Mouse (Mus musculus) spleen, postnatal 0 days (tissue): ENCODE measurements around the gene Nkap. TPM values are rescaled to one million over a fixed set of nuclear protein-coding genes. Genes with fewer than 3 reads are reported as not detected.

Source experiments
- polyA plus RNA-seq: library from polyadenylated mRNA; unstranded; fragments of >200 nt; fragmentation: Nextera tagmentation; extraction: Ambion mirVana; gene quantifications from 2 replicates; pipeline ENCODE4 v1.2.1, GENCODE M21; 2015

Gene Nkap
- 10.0 and 12.0 TPM in 2 replicates for polyA plus RNA-seq

GRCm38 (mm10) chrX:37126671-37127358 lies at the start of gene Nkap:
Gene Nkap, plus strand, starts transcription at chrX:37126795.

GRCm38 (mm10) chrX:37084927-37085660 lies 41.5 kb upstream of the Nkap start, which contains the start of gene Rpl39:
Gene Rpl39, minus strand, starts transcription at chrX:37085402.

GRCm38 (mm10) chrX:37110193-37110880 lies 16.3 kb upstream of the Nkap start, which contains the start of gene Upf3b:
Gene Upf3b, minus strand, starts transcription at chrX:37110322.

GRCm38 (mm10) chrX:37168742-37169141 lies 42.1 kb downstream of the Nkap start, which contains the start of gene Akap14:
Gene Akap14, minus strand, starts transcription at chrX:37168842.

GRCm38 (mm10) chrX:37191105-37191743 lies 64.6 kb downstream of the Nkap start, which contains the start of the genes Ndufa1 and Rnf113a1:
Gene Ndufa1, minus strand, starts transcription at chrX:37191163.
Gene Rnf113a1, plus strand, starts transcription at chrX:37191245.

Other genes starting within 250 kb of the Nkap start
- 1.5 and 1.8 TPM in 2 replicates for gene Nkrf, start 223.9 kb upstream of the Nkap start, polyA plus RNA-seq
- 7.2 and 8.9 TPM in 2 replicates for gene Sept6, start 135.0 kb upstream of the Nkap start, polyA plus RNA-seq
- gene Sowahd, start 78.0 kb upstream of the Nkap start, polyA plus RNA-seq = 0.12 and 0.36 TPM in 2 replicates
- 658 and 701 TPM in 2 replicates for gene Rpl39, start 41.4 kb upstream of the Nkap start, polyA plus RNA-seq
- 21.4 and 22.3 TPM in 2 replicates for gene Upf3b, start 16.5 kb upstream of the Nkap start, polyA plus RNA-seq
- gene Akap14, start 42.0 kb downstream of the Nkap start, polyA plus RNA-seq = 0.17 and 0.18 TPM in 2 replicates
- gene Ndufa1, start 64.4 kb downstream of the Nkap start, polyA plus RNA-seq = 372 and 394 TPM in 2 replicates
- 5.3 and 6.3 TPM in 2 replicates for gene Rnf113a1, start 64.5 kb downstream of the Nkap start, polyA plus RNA-seq
- not detected in 2 replicates for gene Gm9, start 84.2 kb downstream of the Nkap start, polyA plus RNA-seq
- not detected in 2 replicates for gene Rhox1, start 95.5 kb downstream of the Nkap start, polyA plus RNA-seq
- gene Rhox2a, start 118.2 kb downstream of the Nkap start, polyA plus RNA-seq = not detected in 2 replicates
- not detected in 2 replicates for gene Rhox3a, start 123.1 kb downstream of the Nkap start, polyA plus RNA-seq
- gene Rhox4a, start 138.5 kb downstream of the Nkap start, polyA plus RNA-seq = not detected in 2 replicates